Mouse (Mus musculus): Measurements from ENCODE around the gene Ambra1. TPM values are rescaled to one million over a fixed set of nuclear protein-coding genes. Genes with fewer than 3 reads are reported as not detected.

The Ambra1 gene
- 19.3 TPM for polyA plus RNA-seq (2012; fragmentation: generic; extraction: Trizol)

DNA sequence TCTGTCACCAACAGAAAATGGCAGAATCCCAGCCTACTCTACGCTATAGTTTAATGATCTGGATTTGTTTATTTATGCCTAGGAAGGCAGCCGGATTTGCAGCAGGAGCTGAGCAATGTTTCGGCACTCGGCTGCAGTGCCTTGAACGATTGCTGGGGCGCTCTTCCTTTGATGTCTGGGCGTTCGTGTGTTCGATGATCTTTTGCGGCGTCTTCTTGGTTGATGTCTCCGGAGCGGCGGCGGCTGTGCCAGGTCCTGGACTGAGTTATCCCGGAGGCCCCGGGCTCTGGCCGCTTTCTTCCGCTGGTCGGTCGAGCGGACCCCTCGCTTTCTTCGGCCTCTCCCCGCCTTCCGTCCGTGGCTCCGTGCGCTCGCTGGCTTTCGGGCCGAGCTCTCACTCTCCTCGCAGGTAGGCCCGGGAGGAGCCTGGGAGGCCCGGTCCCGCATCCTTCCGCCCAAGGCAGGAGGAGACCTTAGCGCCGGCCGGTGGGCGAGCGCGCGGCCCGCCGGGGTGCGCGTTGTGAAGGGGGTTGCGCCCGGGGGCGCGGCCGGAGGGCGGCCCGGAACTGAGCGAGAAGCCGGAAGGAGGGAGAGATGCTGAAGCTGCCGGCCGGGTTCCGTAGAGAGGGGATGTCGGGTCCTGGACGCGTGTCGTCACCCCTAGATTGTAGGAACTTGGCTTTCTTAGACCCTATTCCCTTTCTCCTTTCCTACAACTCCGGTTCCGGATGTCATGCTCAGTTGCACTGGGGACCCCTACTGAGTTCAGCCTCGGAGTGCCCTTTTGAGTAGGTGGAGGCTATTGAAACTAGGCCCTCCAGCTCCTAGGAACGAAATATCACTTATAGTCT, at the start of gene Ambra1:
Gene Ambra1, plus strand, starts transcription at position 164 of the 851 bp plus-strand sequence.
- no peaks in the 10 kb centered on the region for H3K36me3 ChIP-seq (ENCODE audit: control insufficient read depth, insufficient read depth)
- peak within 1 kb of the TSS; percentile 68 for H3K4me3 ChIP-seq
- peaks cover 4% of the 10 kb centered on the region for H3K27me3 ChIP-seq (ENCODE audit: control insufficient read depth, insufficient read depth, insufficient read length)
- peak within 1 kb of the TSS; percentile 2 for H3ac ChIP-seq (ENCODE audit: control insufficient read depth, insufficient read length)
- TF ChIP-seq POLR2AphosphoS2 (IDR thresholded peaks at IDR 0.05; ENCODE audit: insufficient read length, low read depth) (peak; percentile 49), CEBPB (IDR thresholded peaks at IDR 0.05; ENCODE audit: insufficient read depth, poor library complexity, severe bottlenecking) (no peak), USF1 (IDR thresholded peaks at IDR 0.05; ENCODE audit: low read depth) (no peak), POLR2A (IDR thresholded peaks at IDR 0.05; ENCODE audit: insufficient read length, low read depth) (peak; percentile 46), SRF (IDR thresholded peaks at IDR 0.05; ENCODE audit: control insufficient read depth, insufficient read length, low read depth) (peak; percentile 89)
- H3K4me2 ChIP-seq (ENCODE audit: low read depth) = peak within 1 kb of the TSS; percentile 82
- peaks cover 50% of the 10 kb centered on the region for H3K79me2 ChIP-seq (ENCODE audit: control insufficient read depth, insufficient read depth)

DNA sequence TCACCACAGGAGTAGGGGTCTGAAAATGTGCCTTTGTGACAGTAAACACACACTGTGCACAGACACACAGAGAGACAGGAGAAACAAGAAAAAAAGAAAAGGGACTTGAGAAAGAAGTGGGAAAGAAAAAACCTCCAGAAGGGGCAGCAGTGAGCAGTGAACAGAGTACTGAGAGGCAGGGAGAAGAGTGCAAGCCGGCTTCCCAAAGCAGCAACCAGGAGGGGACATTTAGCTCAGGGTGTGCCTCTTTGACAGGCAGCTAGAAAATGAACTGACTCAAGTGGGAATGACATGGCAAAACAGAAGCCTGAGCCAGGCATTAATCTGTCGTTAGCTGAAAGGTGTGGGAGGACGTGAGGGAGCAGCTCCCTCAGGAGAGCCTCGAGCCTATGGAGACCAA, 47.1 kb upstream of the Ambra1 start:
- TF ChIP-seq TCF12 (IDR thresholded peaks at IDR 0.05; ENCODE audit: insufficient read depth, poor library complexity, severe bottlenecking) (no peak), REST (IDR thresholded peaks at IDR 0.05; ENCODE audit: insufficient read depth, insufficient read length) (no peak), CEBPB (IDR thresholded peaks at IDR 0.05; ENCODE audit: insufficient read depth, poor library complexity, severe bottlenecking) (no peak), POLR2A (IDR thresholded peaks at IDR 0.05; ENCODE audit: insufficient read length, low read depth) (no peak), MAX (IDR thresholded peaks at IDR 0.05; ENCODE audit: low read depth) (no peak), TCF3 (IDR thresholded peaks at IDR 0.05; ENCODE audit: insufficient read length, low read depth) (no peak), E2F4 (IDR thresholded peaks at IDR 0.05; ENCODE audit: insufficient read depth) (no peak), SRF (IDR thresholded peaks at IDR 0.05; ENCODE audit: control insufficient read depth, insufficient read length, low read depth) (no peak), POLR2AphosphoS2 (IDR thresholded peaks at IDR 0.05; ENCODE audit: insufficient read length, low read depth) (no peak), MYOG (IDR thresholded peaks at IDR 0.05; ENCODE audit: control insufficient read depth in 1 of 3, insufficient read depth in 1 of 3, insufficient read length in 2 of 3, low read depth in 2 of 3) (no peak), USF1 (IDR thresholded peaks at IDR 0.05; ENCODE audit: low read depth) (no peak), MYOD1 (IDR thresholded peaks at IDR 0.05; ENCODE audit: control insufficient read depth in 1 of 3, insufficient read length in 2 of 3, low read depth in 2 of 3) (no peak)
- no peak overlapping the region for H3K4me2 ChIP-seq (ENCODE audit: low read depth)
- H3K27me3 ChIP-seq (ENCODE audit: control insufficient read depth, insufficient read depth, insufficient read length) = no peaks in the 10 kb centered on the region
- H3K4me3 ChIP-seq = no peak overlapping the region
- no peaks in the 10 kb centered on the region for H3K79me2 ChIP-seq (ENCODE audit: control insufficient read depth, insufficient read depth)
- peaks cover 22% of the 10 kb centered on the region for H3K36me3 ChIP-seq (ENCODE audit: control insufficient read depth, insufficient read depth)
- no peak overlapping the region for H3ac ChIP-seq (ENCODE audit: control insufficient read depth, insufficient read length)

DNA sequence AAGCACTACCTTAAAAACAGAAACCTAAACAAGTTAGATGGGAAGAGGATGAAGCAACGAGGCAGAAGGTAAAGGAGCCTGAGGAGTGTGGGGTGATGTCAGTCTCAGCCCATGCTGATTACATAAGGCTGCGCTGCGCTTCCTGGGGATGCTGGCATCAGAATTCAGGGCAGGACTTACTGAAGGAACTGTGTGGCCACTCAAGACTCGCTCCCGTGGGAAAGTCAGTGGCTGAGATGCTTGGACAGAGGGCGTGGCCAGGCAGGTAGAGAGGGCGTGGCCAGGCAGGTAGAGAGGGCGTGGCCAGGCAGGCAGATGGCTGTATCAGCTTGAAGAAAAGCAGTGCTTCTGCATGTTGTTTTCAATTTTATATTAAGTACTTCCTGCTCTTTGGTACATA, 46.0 kb upstream of the Ambra1 start:
- no peak for TF ChIP-seq REST (IDR thresholded peaks at IDR 0.05; ENCODE audit: insufficient read depth, insufficient read length)
- no peak for TF ChIP-seq TCF12 (IDR thresholded peaks at IDR 0.05; ENCODE audit: insufficient read depth, poor library complexity, severe bottlenecking)
- TF ChIP-seq POLR2A (IDR thresholded peaks at IDR 0.05; ENCODE audit: insufficient read length, low read depth) = no peak
- no peak for TF ChIP-seq MYOD1 (IDR thresholded peaks at IDR 0.05; ENCODE audit: control insufficient read depth in 1 of 3, insufficient read length in 2 of 3, low read depth in 2 of 3)
- TF ChIP-seq MYOG (IDR thresholded peaks at IDR 0.05; ENCODE audit: control insufficient read depth in 1 of 3, insufficient read depth in 1 of 3, insufficient read length in 2 of 3, low read depth in 2 of 3) = no peak
- no peak for TF ChIP-seq TCF3 (IDR thresholded peaks at IDR 0.05; ENCODE audit: insufficient read length, low read depth)
- no peak for TF ChIP-seq CEBPB (IDR thresholded peaks at IDR 0.05; ENCODE audit: insufficient read depth, poor library complexity, severe bottlenecking)
- H3K27me3 ChIP-seq (ENCODE audit: control insufficient read depth, insufficient read depth, insufficient read length) = no peaks in the 10 kb centered on the region
- H3K79me2 ChIP-seq (ENCODE audit: control insufficient read depth, insufficient read depth) = no peaks in the 10 kb centered on the region
- H3K36me3 ChIP-seq (ENCODE audit: control insufficient read depth, insufficient read depth) = peaks cover 22% of the 10 kb centered on the region
- H3K4me3 ChIP-seq = no peak overlapping the region
- H3K4me2 ChIP-seq (ENCODE audit: low read depth) = no peak overlapping the region
- no peak overlapping the region for H3ac ChIP-seq (ENCODE audit: control insufficient read depth, insufficient read length)

DNA sequence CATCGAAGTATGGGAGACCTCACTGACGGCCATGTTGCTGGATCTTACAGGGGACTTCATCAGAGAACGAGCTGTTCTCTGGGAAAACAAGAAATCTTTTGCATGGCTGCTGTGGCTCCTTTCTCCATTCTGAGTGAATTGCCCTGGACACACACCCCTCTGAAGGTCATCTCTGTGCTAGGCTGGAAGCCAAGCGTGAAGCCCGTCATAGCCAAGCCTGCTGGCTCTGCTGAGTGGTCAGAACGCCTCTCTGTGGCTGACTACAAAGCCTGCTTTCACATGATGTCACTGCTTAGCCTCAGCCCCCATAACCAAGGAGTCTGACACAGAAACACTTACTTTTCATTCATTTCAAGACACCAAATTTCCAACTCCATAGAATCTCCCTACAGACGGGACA, 40.5 kb upstream of the Ambra1 start:
- H3K79me2 ChIP-seq (ENCODE audit: control insufficient read depth, insufficient read depth) = no peaks in the 10 kb centered on the region
- TF ChIP-seq TCF3 (IDR thresholded peaks at IDR 0.05; ENCODE audit: insufficient read length, low read depth) = no peak
- no peak for TF ChIP-seq POLR2AphosphoS2 (IDR thresholded peaks at IDR 0.05; ENCODE audit: insufficient read length, low read depth)
- no peak for TF ChIP-seq E2F4 (IDR thresholded peaks at IDR 0.05; ENCODE audit: insufficient read depth)
- no peak for TF ChIP-seq MAX (IDR thresholded peaks at IDR 0.05; ENCODE audit: low read depth)
- TF ChIP-seq POLR2A (IDR thresholded peaks at IDR 0.05; ENCODE audit: insufficient read length, low read depth) = no peak
- H3K4me2 ChIP-seq (ENCODE audit: low read depth) = no peak overlapping the region
- no peak overlapping the region for H3ac ChIP-seq (ENCODE audit: control insufficient read depth, insufficient read length)
- H3K27me3 ChIP-seq (ENCODE audit: control insufficient read depth, insufficient read depth, insufficient read length) = no peaks in the 10 kb centered on the region
- no peak overlapping the region for H3K4me3 ChIP-seq
- H3K36me3 ChIP-seq (ENCODE audit: control insufficient read depth, insufficient read depth) = peaks cover 22% of the 10 kb centered on the region

Data from myocyte (in vitro differentiated cells).